Mouse (Mus musculus) kidney, embryonic 15.5 days (tissue): ENCODE measurements around the gene Stx1a. TPM values are rescaled to one million over a fixed set of nuclear protein-coding genes. Genes with fewer than 3 reads are reported as not detected.

Source experiments
- ATAC-seq: fragments of 200-750 bp; cut with Nextera tagmentation; replicated peaks from 2 replicates; pipeline ENCODE4 v1.8.0; 2017; ENCODE audit warnings: moderate TSS enrichment; ENCODE audit not compliant: low FRiP score
- H3K27ac ChIP-seq: fragments of 300-500 bp; sonication (generic); 2 replicates; pipeline ENCODE4 v1.5.1; 2015; ENCODE audit warnings: mild to moderate bottlenecking, inconsistent platforms
- H3K27me3 ChIP-seq: fragments of 300-500 bp; sonication (generic); 2 replicates; pipeline ENCODE4 v1.6.1; 2015; ENCODE audit warnings: inconsistent platforms
- H3K36me3 ChIP-seq: fragments of 300-500 bp; sonication (generic); 2 replicates; pipeline ENCODE4 v1.6.1; 2015; ENCODE audit warnings: inconsistent platforms
- H3K4me1 ChIP-seq: fragments of 300-500 bp; sonication (generic); 2 replicates; pipeline ENCODE4 v1.6.1; 2015; ENCODE audit warnings: inconsistent platforms
- H3K4me2 ChIP-seq: fragments of 300-500 bp; sonication (generic); 2 replicates; pipeline ENCODE4 v1.6.1; 2015; ENCODE audit warnings: moderate library complexity, mild to moderate bottlenecking, inconsistent platforms
- H3K4me3 ChIP-seq: fragments of 300-500 bp; sonication (generic); replicated peaks from 2 replicates; pipeline ENCODE4 v1.5.1; 2015; ENCODE audit warnings: mild to moderate bottlenecking, inconsistent platforms
- H3K9ac ChIP-seq: fragments of 300-500 bp; sonication (generic); 2 replicates; pipeline ENCODE4 v1.6.1; 2015; ENCODE audit warnings: mild to moderate bottlenecking, inconsistent platforms
- H3K9me3 ChIP-seq: fragments of 300-500 bp; sonication (generic); replicated peaks from 2 replicates; pipeline ENCODE4 v1.6.1; 2016; ENCODE audit warnings: inconsistent platforms
- WGBS: fragments of 180-500 bp; shearing (Covaris S2); methylation state at CpG from one replicate; pipeline ENCODE4 v1.1.7; 2015; ENCODE audit warnings: mixed read lengths; 5-methylcytosine and 5-hydroxymethylcytosine counted together
- polyA plus RNA-seq: library from polyadenylated mRNA; unstranded; fragments of >200 nt; fragmentation: Nextera tagmentation; extraction: Ambion mirVana; gene quantifications from 2 replicates; pipeline ENCODE4 v1.2.1, GENCODE M21; 2015

The Stx1a gene
- polyA plus RNA-seq, 1 experiment from 2014 or later, result 13.8 TPM

DNA sequence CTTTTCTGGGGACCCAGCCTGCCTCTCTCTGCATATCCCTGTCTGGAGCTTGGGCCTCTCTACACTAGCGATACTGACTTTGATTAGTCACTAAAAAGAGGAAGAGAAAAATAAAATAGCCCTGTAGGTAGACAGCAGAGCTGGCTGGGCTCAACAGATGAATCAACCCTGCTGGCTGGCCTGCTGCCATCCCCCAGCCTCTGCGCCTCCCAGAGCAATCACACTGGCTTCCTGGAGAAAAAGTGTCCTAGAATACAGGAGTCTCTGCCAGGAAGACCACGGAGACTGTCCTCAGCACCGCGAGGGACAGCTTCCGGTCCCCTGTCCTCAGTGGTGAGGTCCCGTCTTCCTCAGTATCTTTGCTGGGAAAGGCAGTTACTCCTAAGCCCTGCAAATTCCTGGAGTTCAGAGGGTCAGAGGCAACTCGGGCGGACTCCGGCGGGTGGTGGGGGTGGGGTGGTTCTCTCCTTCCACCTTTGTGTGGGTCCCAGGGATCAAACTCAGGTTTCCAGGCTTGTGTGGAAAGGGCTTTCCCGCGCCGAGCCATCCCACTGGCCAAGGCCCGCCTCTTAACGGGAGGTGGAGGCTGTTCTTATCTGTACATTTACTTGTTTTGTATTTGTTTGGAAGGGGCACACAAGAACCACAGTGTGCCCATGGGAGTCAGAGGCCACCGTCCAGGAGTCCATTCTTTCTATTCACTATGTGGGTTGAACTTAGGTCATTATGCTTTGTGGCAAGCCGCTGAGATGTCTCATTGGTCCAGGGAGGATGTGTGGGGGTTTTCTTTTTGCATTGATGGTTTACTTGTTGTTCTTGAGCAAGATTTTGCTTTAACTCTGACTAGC, 5.9 kb downstream of the Stx1a start:
- ATAC-seq, result no peak
- no peak overlapping the region for H3K9ac ChIP-seq
- WGBS, result 45% methylated on average over 18 of the region's 18 CpGs

DNA sequence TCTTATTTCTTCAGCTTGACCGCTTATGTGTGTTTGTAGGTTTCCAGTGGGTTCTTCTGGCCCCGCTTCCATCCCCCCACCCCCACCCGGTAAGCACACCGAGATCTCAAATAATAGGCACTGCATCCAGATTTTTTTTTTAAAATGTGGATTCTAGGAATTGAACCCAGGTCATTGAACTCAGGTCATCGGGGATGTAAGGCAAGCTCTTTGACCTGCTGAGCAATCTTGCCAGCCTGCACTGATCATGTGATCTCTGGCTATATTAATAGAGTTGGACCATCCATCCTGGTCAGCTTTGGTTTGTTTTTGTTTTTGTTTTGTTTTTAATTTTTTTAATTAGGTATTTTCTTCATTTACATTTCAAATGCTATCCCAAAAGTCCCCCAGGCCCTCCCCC, 9.3 kb downstream of the Stx1a start:
- WGBS, result 89% methylated on average over 5 of the region's 5 CpGs
- H3K9me3 ChIP-seq, result no peaks in the 10 kb centered on the region
- no peak for ATAC-seq

More for the DNA sequence above, 5.9 kb downstream of the Stx1a start:
- no peaks in the 10 kb centered on the region for H3K9me3 ChIP-seq
- H3K36me3 ChIP-seq, result peaks cover under 1% of the 10 kb centered on the region; the same call in 1 of the 2 replicates
- peak overlapping the region; percentile 7; the same call in 1 of the 2 replicates for H3K4me3 ChIP-seq
- peaks cover 40% of the 10 kb centered on the region for H3K4me1 ChIP-seq
- no peaks in the 10 kb centered on the region for H3K27me3 ChIP-seq
- H3K4me2 ChIP-seq, result peak overlapping the region; percentile 34
- peak overlapping the region; percentile 57 for H3K27ac ChIP-seq

DNA sequence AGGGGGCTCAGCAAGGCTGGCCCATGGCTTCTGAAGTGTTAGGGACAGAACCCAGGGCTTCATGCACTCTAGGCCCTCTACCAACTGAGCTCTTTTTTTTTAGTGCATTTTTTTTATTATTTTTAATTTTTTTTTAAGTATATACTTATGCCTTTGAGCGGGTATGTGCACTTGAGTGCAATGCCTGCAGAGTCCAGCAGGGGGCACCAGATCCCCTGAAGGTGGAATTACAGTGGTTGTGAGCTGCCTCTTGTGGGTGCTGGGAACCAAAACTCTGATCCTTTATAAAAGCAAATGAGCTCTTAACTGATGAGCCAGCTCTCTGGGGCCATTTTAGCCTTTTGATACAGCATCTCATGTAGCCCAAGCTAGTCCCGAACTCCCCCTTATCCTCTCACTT, 11.3 kb downstream of the Stx1a start:
- 97% methylated on average over 2 of the region's 2 CpGs for WGBS
- peaks cover 29% of the 10 kb centered on the region for H3K36me3 ChIP-seq
- H3K4me2 ChIP-seq, result no peak overlapping the region
- no peak overlapping the region for H3K27ac ChIP-seq
- no peaks in the 10 kb centered on the region for H3K9me3 ChIP-seq
- H3K4me3 ChIP-seq, result no peak overlapping the region
- no peak for ATAC-seq
- no peak overlapping the region for H3K9ac ChIP-seq
- no peaks in the 10 kb centered on the region for H3K27me3 ChIP-seq
- H3K4me1 ChIP-seq, result peaks cover under 1% of the 10 kb centered on the region

More for the DNA sequence above, 9.3 kb downstream of the Stx1a start:
- Histone ChIP-seq H3K36me3 (peaks cover 13% of the 10 kb centered on the region), H3K9ac (no peak overlapping the region), H3K4me2 (no peak overlapping the region), H3K4me3 (no peak overlapping the region), H3K27ac (no peak overlapping the region), H3K27me3 (no peaks in the 10 kb centered on the region), H3K4me1 (peaks cover 14% of the 10 kb centered on the region)

DNA sequence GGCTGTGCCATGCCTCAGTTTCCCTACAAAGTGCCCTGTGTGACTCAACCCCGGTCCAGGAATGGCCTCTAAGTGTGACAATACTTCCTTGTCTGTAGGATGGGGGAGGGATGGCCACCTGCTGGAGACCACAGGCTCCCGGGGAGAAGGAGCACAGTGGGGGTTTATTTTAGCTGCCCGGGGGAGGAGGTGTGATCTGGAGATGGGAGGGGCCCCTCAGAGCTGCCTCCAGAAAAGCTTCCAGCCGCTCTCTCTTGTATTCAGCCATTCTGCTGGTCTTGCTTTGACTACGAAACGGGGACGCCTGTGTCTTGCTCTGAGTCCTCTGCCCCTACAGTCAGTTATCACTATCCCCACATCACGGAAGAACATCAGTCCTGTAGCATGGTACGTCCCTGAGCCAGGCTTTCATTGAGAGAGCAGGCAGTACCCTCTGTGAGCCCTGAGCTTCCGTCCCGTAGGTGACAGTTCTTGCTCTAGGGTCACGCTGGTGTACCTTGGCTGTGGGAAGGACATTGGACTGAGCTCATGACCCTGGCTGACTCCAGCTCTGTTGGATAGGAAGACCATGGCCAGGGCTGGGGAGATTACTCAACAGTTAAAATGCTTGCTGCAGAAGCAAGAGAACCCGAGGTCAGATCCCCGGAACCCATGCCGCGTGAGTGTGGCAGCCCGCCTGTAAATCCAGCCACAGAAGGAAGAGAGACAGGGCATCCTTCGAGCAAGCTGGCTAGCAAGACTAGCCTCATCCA, 12.5 kb downstream of the Stx1a start:
- Histone ChIP-seq H3K4me1 (no peaks in the 10 kb centered on the region), H3K9ac (no peak overlapping the region), H3K27me3 (no peaks in the 10 kb centered on the region), H3K9me3 (no peaks in the 10 kb centered on the region), H3K27ac (no peak overlapping the region), H3K4me2 (no peak overlapping the region), H3K4me3 (no peak overlapping the region), H3K36me3 (peaks cover 34% of the 10 kb centered on the region)
- WGBS, result 69% methylated on average over 18 of the region's 18 CpGs
- no peak for ATAC-seq

DNA sequence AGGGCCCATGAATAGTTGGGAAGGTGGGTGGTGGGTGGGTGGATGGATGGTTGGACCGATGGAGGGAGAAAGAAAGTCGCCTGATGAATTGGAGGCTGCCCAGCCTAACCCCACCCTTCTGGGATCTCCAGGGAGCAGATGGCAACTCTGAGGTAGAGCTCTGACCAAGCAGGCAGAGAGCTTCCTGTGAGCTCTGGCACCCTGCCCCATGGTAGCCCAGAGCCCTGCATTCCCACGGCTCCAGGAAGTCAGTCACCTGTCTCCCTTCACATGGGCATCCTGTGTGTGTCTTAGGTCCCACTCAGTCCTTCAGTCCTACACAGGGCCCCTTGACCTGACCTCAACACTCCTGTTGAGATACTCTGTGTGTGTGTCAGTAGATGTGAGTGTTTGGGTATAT, 14.7 kb downstream of the Stx1a start:
- ATAC-seq, result no peak
- no peaks in the 10 kb centered on the region for H3K9me3 ChIP-seq
- H3K9ac ChIP-seq, result no peak overlapping the region
- peaks cover 4% of the 10 kb centered on the region; the same call in 1 of the 2 replicates for H3K4me1 ChIP-seq
- no peak overlapping the region for H3K4me2 ChIP-seq
- WGBS, result 84% methylated on average over 3 of the region's 3 CpGs
- H3K36me3 ChIP-seq, result peaks cover 43% of the 10 kb centered on the region
- no peaks in the 10 kb centered on the region for H3K27me3 ChIP-seq
- H3K4me3 ChIP-seq, result no peak overlapping the region
- no peak overlapping the region for H3K27ac ChIP-seq

DNA sequence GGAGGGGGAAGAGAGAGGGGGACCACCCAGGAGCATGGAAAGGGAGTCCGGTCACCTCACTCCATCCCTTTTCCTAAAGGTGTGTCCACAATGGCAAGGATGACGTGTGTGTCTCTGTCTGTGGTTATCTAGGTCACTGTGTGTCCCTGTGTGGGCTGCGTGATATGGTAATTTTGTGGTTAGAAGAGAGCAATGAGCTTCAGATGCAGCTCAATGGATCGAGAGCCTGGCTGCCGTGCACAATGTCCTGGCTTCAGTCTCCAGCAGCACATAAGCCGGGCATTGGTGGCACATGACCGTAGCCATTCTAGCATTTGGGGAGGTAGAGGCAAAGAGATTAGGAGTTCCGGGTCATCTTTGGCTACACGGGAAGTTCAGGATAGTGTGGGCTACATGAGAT, 16.3 kb downstream of the Stx1a start:
- WGBS, result 85% methylated on average over 9 of the region's 9 CpGs

DNA sequence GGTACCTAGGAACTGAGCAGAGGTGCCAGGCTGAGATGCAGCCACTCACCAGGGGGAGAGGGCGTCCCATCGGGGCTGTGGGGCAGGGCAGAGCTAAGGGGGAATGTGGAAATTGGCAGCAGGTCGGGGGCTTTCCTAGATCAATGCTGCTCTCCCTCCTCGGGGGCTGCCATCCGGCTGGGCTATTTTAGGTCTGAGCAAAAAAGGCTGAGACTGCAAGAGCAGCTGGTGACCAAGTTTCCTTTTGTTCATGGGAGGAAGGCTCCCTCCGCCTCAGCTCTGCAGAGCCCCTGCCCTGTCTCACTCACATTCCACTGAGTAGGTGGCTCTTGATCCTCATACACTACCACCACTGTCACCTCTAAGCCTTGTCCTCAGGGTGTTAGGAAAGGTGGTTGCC, 16.8 kb downstream of the Stx1a start:
- H3K4me1 ChIP-seq, result peaks cover 4% of the 10 kb centered on the region; the same call in 1 of the 2 replicates
- no peak overlapping the region for H3K9ac ChIP-seq
- no peak overlapping the region for H3K4me3 ChIP-seq
- H3K27ac ChIP-seq, result 0 out of 2 replicates have a peak overlapping the region, but pooled peaks have one; percentile 6
- no peaks in the 10 kb centered on the region for H3K27me3 ChIP-seq
- no peak for ATAC-seq
- peaks cover 52% of the 10 kb centered on the region for H3K36me3 ChIP-seq
- H3K4me2 ChIP-seq, result no peak overlapping the region
- 56% methylated on average over 6 of the region's 6 CpGs for WGBS
- no peaks in the 10 kb centered on the region for H3K9me3 ChIP-seq

More for the DNA sequence above, 16.3 kb downstream of the Stx1a start:
- ATAC-seq, result no peak
- Histone ChIP-seq H3K36me3 (peaks cover 47% of the 10 kb centered on the region), H3K4me2 (no peak overlapping the region), H3K27ac (0 out of 2 replicates have a peak overlapping the region, but pooled peaks have one; percentile 6), H3K9me3 (no peaks in the 10 kb centered on the region), H3K27me3 (no peaks in the 10 kb centered on the region), H3K9ac (no peak overlapping the region), H3K4me1 (peaks cover 4% of the 10 kb centered on the region; the same call in 1 of the 2 replicates), H3K4me3 (no peak overlapping the region)

DNA sequence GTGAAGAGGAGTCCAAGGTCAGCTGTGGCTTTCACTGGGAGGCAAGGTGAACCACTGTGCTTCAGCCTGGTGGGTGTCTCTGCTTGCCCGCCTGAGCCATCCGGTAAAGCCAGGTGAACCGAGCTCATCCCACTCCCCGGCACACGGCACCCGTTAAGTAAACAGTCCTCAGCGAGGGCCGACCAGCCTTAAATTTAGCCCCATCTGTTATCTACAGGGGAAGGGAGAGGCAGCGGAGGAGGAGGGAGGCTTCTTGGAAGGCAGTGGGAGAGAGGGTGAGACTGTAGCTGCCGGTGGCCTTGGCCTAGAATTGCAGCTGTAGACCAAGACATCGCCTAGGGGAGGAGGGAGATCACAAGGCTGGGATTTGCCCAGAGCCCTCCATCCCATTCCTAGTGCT, 17.5 kb downstream of the Stx1a start:
- Histone ChIP-seq H3K36me3 (peaks cover 59% of the 10 kb centered on the region), H3K27me3 (no peaks in the 10 kb centered on the region), H3K4me2 (no peak overlapping the region), H3K9ac (no peak overlapping the region), H3K4me1 (peaks cover 4% of the 10 kb centered on the region; the same call in 1 of the 2 replicates), H3K9me3 (no peaks in the 10 kb centered on the region), H3K27ac (no peak overlapping the region), H3K4me3 (no peak overlapping the region)
- WGBS, result 61% methylated on average over 11 of the region's 11 CpGs
- no peak for ATAC-seq

DNA sequence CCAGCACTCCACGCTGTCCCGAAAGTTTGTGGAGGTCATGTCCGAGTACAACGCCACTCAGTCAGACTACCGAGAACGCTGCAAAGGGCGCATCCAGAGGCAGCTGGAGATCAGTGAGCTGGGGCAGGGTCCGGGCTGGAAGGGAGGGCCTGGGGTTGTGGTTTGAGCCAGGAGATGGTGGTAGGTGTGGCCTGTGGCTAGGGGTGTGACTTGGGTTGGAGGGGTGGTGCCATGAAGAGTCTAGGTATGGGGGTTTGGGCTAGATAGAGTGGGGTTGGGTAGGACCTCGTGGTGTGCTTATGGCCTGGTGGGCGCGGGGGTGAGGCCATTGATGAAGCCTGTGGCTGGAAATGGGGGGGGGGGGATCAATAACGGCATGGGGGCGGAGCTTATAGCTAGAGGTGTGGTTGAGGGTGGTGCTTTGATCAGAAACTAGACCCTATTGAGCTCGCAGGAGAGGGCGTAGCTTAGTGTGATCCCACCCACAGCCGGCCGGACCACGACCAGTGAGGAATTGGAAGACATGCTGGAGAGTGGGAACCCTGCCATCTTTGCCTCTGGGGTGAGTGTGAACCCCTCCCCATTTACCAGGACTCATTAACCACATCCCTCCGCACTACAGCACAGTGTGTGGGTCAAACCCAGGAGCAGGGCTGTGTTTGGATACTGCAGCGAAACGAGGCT, 19.0 kb downstream of the Stx1a start:
- no peaks in the 10 kb centered on the region for H3K9me3 ChIP-seq
- H3K4me2 ChIP-seq, result peak overlapping the region; percentile 36
- peaks cover 4% of the 10 kb centered on the region; the same call in 1 of the 2 replicates for H3K4me1 ChIP-seq
- no peaks in the 10 kb centered on the region for H3K27me3 ChIP-seq
- H3K27ac ChIP-seq, result no peak overlapping the region
- no peak overlapping the region for H3K9ac ChIP-seq
- 0 out of 2 replicates have a peak, but pooled peaks have one; percentile 18 for ATAC-seq
- WGBS, result 37% methylated on average over 21 of the region's 21 CpGs
- H3K36me3 ChIP-seq, result peaks cover 64% of the 10 kb centered on the region
- no peak overlapping the region for H3K4me3 ChIP-seq

DNA sequence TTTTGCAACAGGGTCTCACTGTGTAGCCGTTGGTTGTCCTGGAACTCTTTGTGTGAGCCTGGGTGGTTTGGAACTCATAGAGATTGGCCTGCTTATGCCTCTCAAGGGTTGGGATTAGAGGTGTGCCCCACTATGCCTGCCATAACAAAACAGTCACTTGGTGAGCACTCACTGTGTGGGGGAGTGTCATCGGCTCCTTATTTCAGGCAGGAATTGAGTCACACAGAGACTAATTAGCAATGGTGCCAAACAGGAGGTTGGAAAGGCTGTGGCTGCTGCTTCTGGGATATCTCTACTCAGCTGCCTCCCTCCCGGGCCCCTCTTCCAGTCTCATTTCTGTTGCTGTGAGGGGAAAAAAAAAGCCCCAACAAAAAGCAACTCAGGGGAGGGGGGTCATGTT, 21.3 kb downstream of the Stx1a start:
- H3K36me3 ChIP-seq, result peaks cover 63% of the 10 kb centered on the region

DNA sequence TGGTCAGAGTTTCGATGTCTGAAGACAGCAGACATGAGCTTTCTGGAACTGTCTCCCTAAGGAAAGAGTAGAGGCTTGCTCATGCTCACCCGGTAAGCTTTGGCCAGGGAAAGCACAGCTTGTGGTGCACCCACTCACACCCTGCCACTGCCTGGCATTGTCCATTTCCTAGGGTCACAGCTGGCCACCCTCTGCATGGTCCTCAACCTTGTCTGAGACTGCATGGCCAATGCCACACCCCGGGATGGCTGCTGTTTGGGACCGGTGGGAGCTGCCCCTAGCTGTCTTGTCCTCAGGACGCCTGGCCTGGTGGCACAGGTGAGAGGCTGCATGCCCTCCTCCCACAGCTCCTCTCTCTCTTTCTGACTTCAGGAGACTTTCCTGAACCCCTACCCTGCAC, 25.3 kb downstream of the Stx1a start:
- no peaks in the 10 kb centered on the region for H3K27me3 ChIP-seq
- no peaks in the 10 kb centered on the region for H3K9me3 ChIP-seq
- H3K9ac ChIP-seq, result no peak overlapping the region
- no peaks in the 10 kb centered on the region for H3K4me1 ChIP-seq
- H3K4me2 ChIP-seq, result no peak overlapping the region
- peaks cover 83% of the 10 kb centered on the region for H3K36me3 ChIP-seq
- no peak overlapping the region for H3K4me3 ChIP-seq
- no peak overlapping the region for H3K27ac ChIP-seq
- 91% methylated on average over 5 of the region's 5 CpGs for WGBS
- ATAC-seq, result 0 out of 2 replicates have a peak, but pooled peaks have one; percentile 43

More for the DNA sequence above, 21.3 kb downstream of the Stx1a start:
- Histone ChIP-seq H3K27ac (no peak overlapping the region), H3K4me3 (no peak overlapping the region), H3K27me3 (no peaks in the 10 kb centered on the region), H3K9ac (no peak overlapping the region), H3K4me1 (peaks cover 4% of the 10 kb centered on the region; the same call in 1 of the 2 replicates), H3K4me2 (no peak overlapping the region), H3K9me3 (no peaks in the 10 kb centered on the region)
- ATAC-seq, result no peak
- WGBS, result 86% methylated on average over 3 of the region's 3 CpGs
